Mouse (Mus musculus) mature B cell (primary cell): ENCODE measurements around the gene Gm8247.
"Not testable (repeated sequence)": the region's sequence is repeated elsewhere in the genome, so short reads cannot be mapped to it uniquely, and the experiment has no call there.

ENCODE experiments used
- in situ Hi-C: fragments of 300-500 bp; cut with MboI; formaldehyde crosslinking; loops from 2 replicates; pipeline ENCODE4 v1.14.3; 2019

Gm8247 gene

GRCm38 (mm10) chr14:44582853-44583252, at the start of gene Gm8247:
Gene Gm8247 (plus strand): TSS chr14:44583153.
- in situ Hi-C loops: not testable (repeated sequence)

- in situ Hi-C loops: not testable (repeated sequence)
Measured at GRCm38 (mm10) chr14:44547961-44548360, 35.0 kb upstream of the Gm8247 start.

- in situ Hi-C loops: not testable (repeated sequence)
Measured at GRCm38 (mm10) chr14:44591765-44592164, 8.8 kb downstream of the Gm8247 start.

GRCm38 (mm10) chr14:44627737-44628136, 44.8 kb downstream of the Gm8247 start, which contains the start of gene Gm5624:
Gene Gm5624 (minus strand): TSS chr14:44627938.
- in situ Hi-C loops: not testable (repeated sequence)
